Mouse (Mus musculus): ENCODE measurements around the gene Mettl9. TPM values are rescaled to one million over a fixed set of nuclear protein-coding genes. Genes with fewer than 3 reads are reported as not detected.

Mettl9 gene
- total and polyA plus RNA-seq, 3 experiments: 25.8 to 75.0 (median 44.3) TPM

- Histone ChIP-seq H3K27me3 (replicated peaks) (no peaks in the 10 kb centered on the region), H3K4me1 (ENCODE audit: control insufficient read depth in 1 of 2, insufficient read depth in 2 of 2) (no peaks in the 10 kb centered on the region)
Measured at GRCm38 (mm10) chr7:120999021-120999530, 35.2 kb upstream of the Mettl9 start.

GRCm38 (mm10) chr7:121000065-121000822 is 34.0 kb upstream of the Mettl9 start:
- no peak overlapping the region for H3K9ac ChIP-seq (ENCODE audit: insufficient read depth, low read depth)
- H3K4me1 ChIP-seq (ENCODE audit: control insufficient read depth in 1 of 2, insufficient read depth in 2 of 2): no peaks in the 10 kb centered on the region
- H3K4me2 ChIP-seq (ENCODE audit: insufficient read depth, low read depth, poor library complexity, severe bottlenecking): no peak overlapping the region
- dilution Hi-C loops (cut with MboI; ENCODE audit: extremely low pct_ligation_motif_present, extremely low pct_unique_long_range_greater_than_20kb, low sequenced_read_pairs): no loop called here
- no peaks in the 10 kb centered on the region for H3K79me2 ChIP-seq (replicated peaks; ENCODE audit: control insufficient read depth, extremely low read depth, insufficient read depth, poor library complexity, severe bottlenecking)
- in situ Hi-C loops (cut with MboI; ENCODE audit: low pct_ligation_motif_present, low pct_unique_long_range_greater_than_20kb, low sequenced_read_pairs): no loop called here
- no peaks in the 10 kb centered on the region for H3K36me3 ChIP-seq (replicated peaks in 1 of 2; ENCODE audit: control insufficient read depth in 1 of 2, insufficient read depth in 1 of 2, low read length in 1 of 2)
- no peaks in the 10 kb centered on the region for H3K27me3 ChIP-seq (replicated peaks)
- H3K27ac ChIP-seq (ENCODE audit: insufficient read depth, low read depth): no peak overlapping the region
- H3K4me3 ChIP-seq (replicated peaks in 1 of 3; ENCODE audit: low read depth in 2 of 3, low read length in 2 of 3, poor library complexity in 1 of 3): no peak overlapping the region
- TF ChIP-seq PAX5 (IDR thresholded peaks at IDR 0.05; ENCODE audit: low read length): no peak
- no peak for TF ChIP-seq MYC (IDR thresholded peaks at IDR 0.05; ENCODE audit: low read depth, low read length)
- no peak for TF ChIP-seq HCFC1 (IDR thresholded peaks at IDR 0.05; ENCODE audit: low read depth, low read length)
- TF ChIP-seq MAZ (IDR thresholded peaks at IDR 0.05; ENCODE audit: low read depth, low read length): no peak
- no peak for TF ChIP-seq KAT2A (IDR thresholded peaks at IDR 0.05; ENCODE audit: insufficient replicate concordance, low read length)
- no peak for TF ChIP-seq MAFK (IDR thresholded peaks at IDR 0.05; ENCODE audit: insufficient replicate concordance, low read length)
- no peak for TF ChIP-seq E2F4 (IDR thresholded peaks at IDR 0.05; ENCODE audit: insufficient replicate concordance, low read depth, low read length)
- TF ChIP-seq ETS1 (conservative IDR thresholded peaks at IDR 0.05; ENCODE audit: low read depth, low read length): no peak
- no peak for TF ChIP-seq BHLHE40 (IDR thresholded peaks at IDR 0.05; ENCODE audit: low read depth, low read length)
- no peak for TF ChIP-seq JUN (IDR thresholded peaks at IDR 0.05; ENCODE audit: insufficient read depth, low read depth, low read length)
- TF ChIP-seq POLR2AphosphoS2 (IDR thresholded peaks at IDR 0.05; ENCODE audit: low read depth, low read length): no peak
- TF ChIP-seq TBP (conservative IDR thresholded peaks at IDR 0.05; ENCODE audit: low read depth, low read length): no peak
- TF ChIP-seq CHD2 (IDR thresholded peaks at IDR 0.05; ENCODE audit: low read length): no peak
- no peak for TF ChIP-seq USF1 (IDR thresholded peaks at IDR 0.05; ENCODE audit: low read depth, low read length)
- TF ChIP-seq SMC3 (IDR thresholded peaks at IDR 0.05; ENCODE audit: low read depth, low read length): no peak
- H3K9me3 ChIP-seq (replicated peaks; ENCODE audit: low read length): no peaks in the 10 kb centered on the region
- no peak for DNase-seq (ENCODE audit: extremely low read depth)

More at GRCm38 (mm10) chr7:120999021-120999530, 35.2 kb upstream of the Mettl9 start:
- TF ChIP-seq PAX5 (IDR thresholded peaks at IDR 0.05; ENCODE audit: low read length) (no peak), HCFC1 (IDR thresholded peaks at IDR 0.05; ENCODE audit: low read depth, low read length) (no peak), USF2 (conservative IDR thresholded peaks at IDR 0.05; ENCODE audit: low read depth, low read length) (no peak), ZC3H11A (IDR thresholded peaks at IDR 0.05; ENCODE audit: low read depth, low read length) (no peak), ZKSCAN1 (IDR thresholded peaks at IDR 0.05; ENCODE audit: borderline replicate concordance, low read depth, low read length) (no peak), MAZ (IDR thresholded peaks at IDR 0.05; ENCODE audit: low read depth, low read length) (no peak), TBP (conservative IDR thresholded peaks at IDR 0.05; ENCODE audit: low read depth, low read length) (no peak), CHD1 (IDR thresholded peaks at IDR 0.05; ENCODE audit: low read depth, low read length) (no peak), RCOR1 (conservative IDR thresholded peaks at IDR 0.05; ENCODE audit: low read depth, low read length) (no peak), MYC (IDR thresholded peaks at IDR 0.05; ENCODE audit: low read depth, low read length) (no peak), ZMIZ1 (IDR thresholded peaks at IDR 0.05; ENCODE audit: low read depth, low read length) (no peak), MEF2A (IDR thresholded peaks at IDR 0.05; ENCODE audit: borderline replicate concordance, low read depth, low read length) (no peak), ELF1 (IDR thresholded peaks at IDR 0.05; ENCODE audit: low read depth, low read length) (no peak), MAFK (IDR thresholded peaks at IDR 0.05; ENCODE audit: insufficient replicate concordance, low read length) (no peak), KAT2A (IDR thresholded peaks at IDR 0.05; ENCODE audit: insufficient replicate concordance, low read length) (no peak), MXI1 (IDR thresholded peaks at IDR 0.05; ENCODE audit: low read depth, low read length) (no peak), E2F4 (IDR thresholded peaks at IDR 0.05; ENCODE audit: insufficient replicate concordance, low read depth, low read length) (no peak)
- Histone ChIP-seq H3K9me3 (replicated peaks; ENCODE audit: low read length) (no peaks in the 10 kb centered on the region), H3K4me3 (replicated peaks in 1 of 3; ENCODE audit: low read depth in 2 of 3, low read length in 2 of 3, poor library complexity in 1 of 3) (no peak overlapping the region), H3K9ac (ENCODE audit: insufficient read depth, low read depth) (no peak overlapping the region), H3K79me2 (replicated peaks; ENCODE audit: control insufficient read depth, extremely low read depth, insufficient read depth, poor library complexity, severe bottlenecking) (no peaks in the 10 kb centered on the region), H3K4me2 (ENCODE audit: insufficient read depth, low read depth, poor library complexity, severe bottlenecking) (no peak overlapping the region), H3K27ac (ENCODE audit: insufficient read depth, low read depth) (no peak overlapping the region), H3K36me3 (replicated peaks in 1 of 2; ENCODE audit: control insufficient read depth in 1 of 2, insufficient read depth in 1 of 2, low read length in 1 of 2) (no peaks in the 10 kb centered on the region)
- in situ Hi-C loops (cut with MboI; ENCODE audit: low pct_ligation_motif_present, low pct_unique_long_range_greater_than_20kb, low sequenced_read_pairs): no loop called here
- DNase-seq (ENCODE audit: extremely low read depth): no peak
- dilution Hi-C loops (cut with MboI; ENCODE audit: extremely low pct_ligation_motif_present, extremely low pct_unique_long_range_greater_than_20kb, low sequenced_read_pairs): no loop called here
